Mouse (Mus musculus) CD8-positive naive resting alpha-beta T cell, adult 2 months (primary cell): Measurements from ENCODE around the gene Arl6ip4.
A peak's percentile ranks its signal among the peaks of the same experiment; 100 is the strongest.

Experiments
- DNase-seq, 2 experiments: peaks; one replicate each; pipeline ENCODE4 v3.0.0; 2022; ENCODE audit warnings: low read depth in 2 of 2, low spot score in 2 of 2

The Arl6ip4 gene

GRCm38 (mm10) chr5:124150895-124151294 lies 35.0 kb downstream of the Arl6ip4 start:
- DNase-seq, result no peak

- DNase-seq, result no peak
Observed at GRCm38 (mm10) chr5:124152734-124153133, 36.8 kb downstream of the Arl6ip4 start.

DNA sequence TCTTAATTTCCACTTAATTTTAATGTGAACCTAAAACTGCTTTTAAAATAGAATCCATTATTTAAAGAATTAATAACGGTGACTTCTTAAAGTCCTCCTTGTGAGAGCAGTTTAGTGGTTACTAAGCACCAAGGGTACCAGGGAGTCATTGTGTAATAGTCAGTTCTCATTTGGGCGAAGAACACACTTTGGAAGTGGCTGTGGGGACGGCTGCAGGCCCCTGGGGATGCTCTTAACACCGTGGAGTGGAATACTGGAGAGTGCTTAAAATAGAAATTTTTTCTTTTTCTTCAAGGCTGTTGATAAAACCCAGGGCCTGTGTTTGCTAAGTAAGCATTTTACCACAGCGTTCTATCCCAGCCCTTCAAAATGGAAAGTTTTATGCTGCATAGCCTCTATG lies 40.1 kb downstream of the Arl6ip4 start:
- DNase-seq, result no peak

DNA sequence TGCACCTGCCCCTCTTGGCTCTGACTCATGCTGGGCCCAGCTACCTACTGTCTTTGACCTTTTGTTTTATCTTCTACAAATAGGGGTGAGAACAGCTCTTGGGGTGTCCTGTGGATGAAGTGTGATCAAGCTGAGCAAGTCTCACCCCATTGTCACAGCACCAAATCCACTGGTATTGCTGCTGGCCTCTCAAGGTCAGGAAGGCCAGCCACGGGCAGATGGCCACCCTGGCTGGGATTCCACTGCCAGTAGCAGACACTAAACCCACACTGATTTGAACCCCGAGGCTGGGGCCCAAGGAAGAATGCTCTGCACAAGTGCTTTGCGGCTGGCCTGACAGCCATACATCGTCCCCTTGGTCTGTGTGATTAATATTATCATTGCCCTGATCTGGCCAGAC lies 42.4 kb downstream of the Arl6ip4 start:
- no peak for DNase-seq

DNA sequence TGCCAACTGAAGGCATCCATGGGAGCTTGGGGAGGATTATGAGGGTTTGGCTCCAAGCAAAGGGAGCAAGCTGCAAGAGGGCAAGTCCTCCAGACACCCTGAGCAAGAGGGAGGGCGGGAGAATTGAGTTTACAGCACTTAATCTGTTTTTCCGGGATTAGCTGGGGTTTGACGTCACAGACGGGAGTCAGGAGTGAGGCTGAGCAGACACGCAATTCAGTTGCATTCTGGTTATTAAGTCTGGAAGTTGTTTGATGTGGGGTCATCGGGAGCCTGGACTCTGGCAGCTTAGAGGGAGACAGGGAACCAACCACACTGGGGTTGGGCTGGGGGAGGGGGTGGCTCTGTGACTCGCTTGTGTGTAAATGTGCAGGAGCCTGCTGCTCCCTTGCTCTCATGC lies 43.6 kb downstream of the Arl6ip4 start:
- no peak for DNase-seq

DNA sequence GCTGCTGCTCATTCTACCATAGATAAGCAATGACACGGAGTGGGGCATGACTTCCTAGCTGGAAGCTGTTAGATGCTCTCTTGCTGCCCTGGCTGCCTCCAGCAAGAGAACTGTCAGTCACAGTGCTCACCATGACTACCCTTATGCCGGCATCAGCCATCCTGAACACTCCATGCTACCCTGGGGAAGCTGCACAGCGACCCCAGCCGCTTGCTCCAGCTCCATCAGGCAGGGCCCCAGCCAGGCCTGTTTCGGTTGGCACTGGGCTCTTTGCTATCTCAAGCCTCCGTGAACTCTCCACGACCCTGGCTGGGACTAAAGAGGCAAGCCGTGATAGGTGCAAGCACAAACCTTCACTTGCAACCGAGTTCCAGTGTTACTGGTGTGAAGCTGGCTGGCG lies 45.9 kb downstream of the Arl6ip4 start:
- no peak for DNase-seq

GRCm38 (mm10) chr5:124162577-124162976 lies 46.7 kb downstream of the Arl6ip4 start:
- peak; percentile 60 to 77 for DNase-seq

- no peak for DNase-seq
Observed at GRCm38 (mm10) chr5:124163445-124163844, 47.6 kb downstream of the Arl6ip4 start.

DNA sequence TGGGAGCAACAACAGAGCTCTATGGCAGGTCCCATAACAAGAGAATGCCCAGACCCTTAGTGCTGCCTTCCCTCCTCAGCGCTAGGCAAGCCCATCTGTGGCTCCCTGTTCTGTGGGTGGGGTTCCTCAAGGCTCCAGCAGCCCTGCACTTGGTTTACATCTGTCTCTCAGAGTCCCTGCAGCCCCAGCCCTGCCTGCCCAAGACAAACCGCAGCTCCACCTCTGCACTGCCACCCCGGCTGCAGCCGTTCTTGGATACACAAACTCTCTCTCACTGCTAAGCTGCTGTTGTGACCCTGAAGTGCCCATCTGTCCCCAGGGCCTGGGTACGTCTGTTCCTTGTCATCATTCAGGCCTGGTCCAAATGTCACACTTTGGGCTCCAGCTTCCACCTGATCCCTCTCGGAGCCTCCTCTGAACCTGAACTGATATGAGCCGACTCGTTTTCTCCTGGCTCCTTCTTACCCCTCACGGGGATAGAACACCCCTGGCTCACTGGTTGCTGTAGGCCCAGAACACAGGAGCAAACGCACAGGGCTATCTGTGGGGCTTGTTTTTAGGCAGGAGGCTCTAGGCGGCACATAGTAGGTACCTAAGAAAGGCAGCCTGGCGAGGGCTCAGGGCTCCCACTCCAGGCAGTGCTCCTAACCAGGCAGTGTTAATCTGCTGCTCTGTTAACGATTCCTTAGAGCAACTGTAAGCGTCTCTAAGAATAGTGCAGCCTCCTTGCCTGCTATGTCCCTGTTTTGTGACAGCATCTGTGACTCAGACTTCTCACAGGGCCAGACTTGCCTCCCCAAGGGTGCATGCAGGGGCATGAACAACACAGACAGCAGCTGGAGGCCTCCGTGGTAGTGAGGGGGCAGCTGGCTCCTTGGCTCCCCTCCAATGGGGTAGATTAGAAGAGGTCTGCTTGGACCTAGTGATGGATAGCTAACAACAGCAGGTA lies 50.0 kb downstream of the Arl6ip4 start:
- DNase-seq, result no peak

- no peak for DNase-seq
Observed at GRCm38 (mm10) chr5:124166741-124167140, 50.9 kb downstream of the Arl6ip4 start.

- DNase-seq, result no peak
Observed at GRCm38 (mm10) chr5:124167621-124168020, 51.7 kb downstream of the Arl6ip4 start.
